9 mouse cellular contexts compared by ENCODE assay signal in the genomic region with DNA sequence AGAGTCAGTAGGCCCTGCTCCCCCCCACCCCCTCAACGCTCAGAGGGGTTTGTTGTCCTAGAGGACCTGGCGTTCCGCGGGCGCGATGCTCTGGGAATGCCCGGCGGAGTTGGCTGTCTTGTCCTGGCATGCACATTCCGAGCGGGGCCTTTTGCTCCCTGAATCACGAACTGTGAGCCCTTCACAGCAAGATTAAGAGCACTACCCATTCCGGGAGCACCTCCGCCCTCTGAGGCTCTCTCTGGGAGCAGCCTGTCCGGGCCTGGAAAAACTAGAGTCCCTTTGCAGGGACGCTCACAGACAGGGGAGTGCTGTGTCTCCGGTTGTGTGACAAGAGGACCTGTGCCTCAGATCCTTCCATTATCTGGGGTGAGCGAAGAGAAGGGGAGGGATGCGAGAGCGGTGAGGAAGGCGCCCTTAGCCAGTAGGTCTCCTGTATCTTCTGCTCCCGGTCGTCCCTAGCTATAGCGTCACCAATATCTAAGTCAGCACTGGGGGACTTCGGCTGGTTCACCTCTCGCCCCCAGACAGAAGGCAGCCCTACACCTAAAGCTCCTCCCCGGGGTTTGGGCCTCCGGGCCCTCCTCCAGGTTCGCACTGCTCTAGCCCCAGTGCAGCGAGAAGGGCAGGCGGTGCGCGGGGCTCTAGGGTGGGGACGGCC. TPM values are rescaled to one million over a fixed set of nuclear protein-coding genes. Genes with fewer than 3 reads are reported as not detected.
DNase-seq lines count a peak whose midpoint lies in the region; ATAC-seq and TF ChIP-seq lines count a peak whose summit lies in the region.
"Had no signal": no experiment of that assay in that cellular context is flagged by ENCODE, and none has a peak within 500 bp of the region (broad histone marks: within the 10 kb centered on the region; RNA-seq: fewer than 3 reads in every experiment).

No protein-coding gene starts in this region.

- peak overlapping the region; percentile 41 for H3K9ac ChIP-seq in forebrain, embryonic 12.5 days

- no peak overlapping the region for H3K27ac ChIP-seq in cerebellum, adult 2 months (ENCODE audit: insufficient read depth, low read length)
- no peak overlapping the region for H3K27ac ChIP-seq in forebrain, embryonic 12.5 days
- H3K27ac ChIP-seq in limb, embryonic 10.5 days: peak overlapping the region; percentile 46

- H3K4me3 ChIP-seq in cerebellum, adult 2 months (replicated peaks; ENCODE audit: insufficient read depth, low read depth, low read length): peak overlapping the region; percentile 34
- peak overlapping the region; percentile 82 for H3K4me3 ChIP-seq in E14TG2a.4 (replicated peaks; ENCODE audit: low read length)
- H3K4me3 ChIP-seq in forebrain, embryonic 12.5 days (replicated peaks): peak overlapping the region; percentile 36
- peak overlapping the region; percentile 53 for H3K4me3 ChIP-seq in limb, embryonic 10.5 days

- no peaks in the 10 kb centered on the region; the same call in 1 of the 2 replicates for H3K4me1 ChIP-seq in cerebellum, adult 2 months (ENCODE audit: control insufficient read depth, insufficient read depth, low read length)
- H3K4me1 ChIP-seq in E14TG2a.4 (replicated peaks; ENCODE audit: low read depth, low read length): peaks cover 77% of the 10 kb centered on the region
- peaks cover 40% of the 10 kb centered on the region for H3K4me1 ChIP-seq in forebrain, embryonic 12.5 days
- H3K4me1 ChIP-seq in limb, embryonic 10.5 days: peaks cover 52% of the 10 kb centered on the region

- TF ChIP-seq POLR2A in cerebellum, adult 2 months (IDR thresholded peaks at IDR 0.05; ENCODE audit: borderline replicate concordance, insufficient read depth, low read length): no peak

- no peak for ATAC-seq in forebrain, embryonic 12.5 days (ENCODE audit: low FRiP score)
- ATAC-seq in monocyte, adult 5-6 weeks (replicated peaks; ENCODE audit: insufficient number of reproducible peaks, low FRiP score, low TSS enrichment, poor library complexity, severe bottlenecking): no peak

- WGBS in cerebellum, adult 2 months: under 1% methylated on average over 33 of the region's 33 CpGs
- WGBS in forebrain, embryonic 12.5 days: under 1% methylated on average over 32 of the region's 33 CpGs
- WGBS in limb, embryonic 10.5 days: under 1% methylated on average over 33 of the region's 33 CpGs

- H3K9me3 ChIP-seq in E14TG2a.4 (ENCODE audit: low read length): peaks cover 7% of the 10 kb centered on the region; the same call in 1 of the 2 replicates
- no peaks in the 10 kb centered on the region for H3K9me3 ChIP-seq in forebrain, embryonic 12.5 days
- H3K9me3 ChIP-seq in limb, embryonic 10.5 days (replicated peaks): no peaks in the 10 kb centered on the region

- no peak for TF ChIP-seq CTCF in cerebellum, adult 2 months (IDR thresholded peaks at IDR 0.05; ENCODE audit: borderline replicate concordance, insufficient read depth, low read depth, low read length)
- no peak for TF ChIP-seq CTCF in E14TG2a.4 (conservative IDR thresholded peaks at IDR 0.05; ENCODE audit: low read length)

- no peaks in the 10 kb centered on the region for H3K27me3 ChIP-seq in cerebellum, adult 2 months (ENCODE audit: control insufficient read depth, insufficient read depth, low read length)
- peaks cover 41% of the 10 kb centered on the region for H3K27me3 ChIP-seq in E14TG2a.4 (ENCODE audit: insufficient read depth, low read length)
- H3K27me3 ChIP-seq in forebrain, embryonic 12.5 days: peaks cover 88% of the 10 kb centered on the region
- peaks cover 86% of the 10 kb centered on the region for H3K27me3 ChIP-seq in limb, embryonic 10.5 days (ENCODE audit: low read depth, poor library complexity, severe bottlenecking)
- H3K27me3 ChIP-seq: CH12.LX had no signal

- peak overlapping the region; percentile 52 for H3K4me2 ChIP-seq in forebrain, embryonic 12.5 days

- peaks cover 29% of the 10 kb centered on the region for H3K36me3 ChIP-seq in E14TG2a.4 (ENCODE audit: insufficient read depth, low read length)
- peaks cover 10% of the 10 kb centered on the region for H3K36me3 ChIP-seq in forebrain, embryonic 12.5 days (replicated peaks)
- peaks cover 18% of the 10 kb centered on the region for H3K36me3 ChIP-seq in limb, embryonic 10.5 days

- DNase-seq in cerebellum, adult 2 months: peak in 1 of 2 experiments; percentile 40
- no peak for DNase-seq in cerebellum, adult 11-12 months
- peak; percentile 68 for DNase-seq in limb, embryonic 10.5 days (ENCODE audit: low spot score)
- DNase-seq in neural tube, embryonic 10.5 days (ENCODE audit: extremely low spot score, low spot score): peak; percentile 62
- no peak for DNase-seq in right cerebral cortex, postnatal 14 days

RNA-seq across cellular contexts. Expression of a gene that starts 0.8 kb away (rescaled TPM):
- polyA plus RNA-seq in cerebellum, adult 2 months (2012; rRNA removed): 20.7 and 21.1 TPM in 2 replicates
- 3.2 and 3.7 TPM in 2 replicates for polyA plus RNA-seq in forebrain, embryonic 12.5 days (2016; fragmentation: Nextera tagmentation; extraction: Ambion mirVana)
- 5.3 and 8.2 TPM in 2 replicates for polyA plus RNA-seq in limb, embryonic 10.5 days (2016; fragmentation: Nextera tagmentation; extraction: Ambion mirVana)
- 59.2 to 68.0 TPM (median 67.2 TPM) in 3 replicates for total RNA-seq in monocyte, adult 5-6 weeks (2017)

RNA-seq across cellular contexts. Expression of a gene that starts 49.8 kb away (rescaled TPM):
- polyA plus RNA-seq in cerebellum, adult 2 months (2012; rRNA removed): 18.5 and 19.1 TPM in 2 replicates
- 10.3 and 11.1 TPM in 2 replicates for polyA plus RNA-seq in forebrain, embryonic 12.5 days (2016; fragmentation: Nextera tagmentation; extraction: Ambion mirVana)
- 7.6 and 8.2 TPM in 2 replicates for polyA plus RNA-seq in limb, embryonic 10.5 days (2016; fragmentation: Nextera tagmentation; extraction: Ambion mirVana)
- 8.9 to 19.9 TPM (median 12.6 TPM) in 3 replicates for total RNA-seq in monocyte, adult 5-6 weeks (2017)

Comparison
In these comparisons a context has a peak if more than half of its experiments do, and no peak if none do; other contexts are left out.
1. DNase-seq: peak in limb, embryonic 10.5 days (single experiment) and neural tube, embryonic 10.5 days (single experiment); none in cerebellum, adult 11-12 months (single experiment) and right cerebral cortex, postnatal 14 days (single experiment).
2. Peak in every context shown above with its lines, with median percentiles within 50 percentile points of each other: H3K4me3 ChIP-seq.